Mouse (Mus musculus) olfactory bulb, adult 2 months (tissue): ENCODE measurements around the gene A230072I06Rik. TPM values are rescaled to one million over a fixed set of nuclear protein-coding genes. Genes with fewer than 3 reads are reported as not detected.

ENCODE experiments used
- H3K27ac ChIP-seq: fragments of 200-500 bp; 2 replicates; pipeline ENCODE4 v1.5.1; 2012; ENCODE audit warnings: low read depth, low read length; ENCODE audit not compliant: insufficient read depth
- H3K4me1 ChIP-seq: fragments of 200-500 bp; 2 replicates; pipeline ENCODE4 v1.6.1; 2012; ENCODE audit warnings: low read length; ENCODE audit not compliant: control insufficient read depth, insufficient read depth
- H3K4me3 ChIP-seq: fragments of 200-500 bp; 2 replicates; pipeline ENCODE4 v1.5.1; 2012; ENCODE audit warnings: mild to moderate bottlenecking, low read depth, low read length, moderate library complexity; ENCODE audit not compliant: insufficient read depth
- CTCF ChIP-seq: fragments of 200-500 bp; IDR thresholded peaks from 2 replicates; pipeline ENCODE4 v1.5.1; 2012; ENCODE audit warnings: low read depth, mild to moderate bottlenecking, low read length, moderate library complexity; ENCODE audit not compliant: insufficient read depth
- POLR2A ChIP-seq: fragments of 200-500 bp; IDR thresholded peaks from 2 replicates; pipeline ENCODE4 v1.6.1; 2012; ENCODE audit warnings: mild to moderate bottlenecking, low read depth, low read length, moderate library complexity; ENCODE audit not compliant: insufficient read depth
- WGBS: fragments of 180-500 bp; shearing (Covaris S2); methylation state at CpG from one replicate; pipeline ENCODE4 v1.1.7; 2018; 5-methylcytosine and 5-hydroxymethylcytosine counted together
- polyA plus RNA-seq: library from polyadenylated mRNA; stranded (reverse); fragments of >200 nt; gene quantifications from 2 replicates; pipeline ENCODE4 v1.2.4, GENCODE M21; 2012; ENCODE audit warnings: low replicate concordance; ENCODE audit not compliant: missing spikeins, insufficient read depth, insufficient read length

A230072I06Rik gene
- polyA plus RNA-seq, 1 experiment, result not detected

GRCm38 (mm10) chr8:12315177-12315576, 36.6 kb downstream of the A230072I06Rik start:
- no peak overlapping the region for H3K4me3 ChIP-seq
- 51% methylated on average over 5 of the region's 5 CpGs for WGBS
- no peak overlapping the region for H3K27ac ChIP-seq
- TF ChIP-seq CTCF, result no peak
- TF ChIP-seq POLR2A, result no peak
- peaks cover 23% of the 10 kb centered on the region for H3K4me1 ChIP-seq

DNA sequence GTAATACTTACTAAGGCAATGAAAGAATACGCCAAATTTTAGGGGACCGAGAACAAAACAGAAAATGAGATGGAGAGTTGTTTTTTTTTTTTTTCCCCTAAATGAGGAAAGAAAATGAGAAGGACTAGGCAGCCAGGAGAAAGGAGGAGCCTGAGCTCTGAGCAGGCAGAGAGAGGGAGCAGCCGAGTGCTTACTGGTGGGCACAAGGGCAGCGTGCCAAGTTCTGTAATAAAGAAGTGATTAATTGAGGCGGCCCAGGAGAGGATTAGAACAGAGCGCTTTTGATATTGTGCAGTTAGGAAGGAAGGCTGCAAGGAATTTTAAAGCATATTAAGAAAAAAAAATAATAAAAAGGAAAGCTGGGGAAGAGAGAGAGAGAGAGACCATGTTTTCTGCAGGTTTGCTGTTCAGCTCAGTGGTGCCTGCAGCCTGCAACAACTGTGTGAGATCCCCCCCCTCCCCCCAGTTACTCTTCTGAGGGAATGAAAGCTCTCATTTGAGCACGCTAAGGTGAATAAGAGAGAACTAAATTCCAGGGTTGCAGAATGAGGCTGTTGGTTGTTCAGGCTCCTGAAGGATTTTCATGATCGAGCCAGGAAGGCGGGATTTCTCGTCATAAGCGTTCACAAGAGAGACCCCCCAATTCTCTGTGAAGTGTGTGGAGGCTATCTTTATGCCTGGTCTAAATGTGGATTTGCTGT, 41.3 kb downstream of the A230072I06Rik start:
- peak overlapping the region; percentile 54 for H3K27ac ChIP-seq
- peaks cover 25% of the 10 kb centered on the region for H3K4me1 ChIP-seq
- TF ChIP-seq CTCF (no peak), POLR2A (no peak)
- H3K4me3 ChIP-seq, result no peak overlapping the region
- WGBS, result 27% methylated on average over 11 of the region's 11 CpGs

GRCm38 (mm10) chr8:12322071-12322470, 43.5 kb downstream of the A230072I06Rik start:
- Histone ChIP-seq H3K27ac (no peak overlapping the region), H3K4me3 (no peak overlapping the region), H3K4me1 (peaks cover 30% of the 10 kb centered on the region)
- WGBS, result 81% methylated on average over 6 of the region's 6 CpGs
- TF ChIP-seq CTCF, result no peak
- no peak for TF ChIP-seq POLR2A

- H3K4me1 ChIP-seq, result peaks cover 39% of the 10 kb centered on the region
- 70% methylated on average over 3 of the region's 3 CpGs for WGBS
- H3K4me3 ChIP-seq, result no peak overlapping the region
- TF ChIP-seq POLR2A (no peak), CTCF (no peak)
- H3K27ac ChIP-seq, result no peak overlapping the region
Measured at GRCm38 (mm10) chr8:12323238-12323637, 44.6 kb downstream of the A230072I06Rik start.

- Histone ChIP-seq H3K4me1 (peaks cover 39% of the 10 kb centered on the region), H3K27ac (no peak overlapping the region), H3K4me3 (no peak overlapping the region)
- WGBS, result 63% methylated on average over 10 of the region's 10 CpGs
- TF ChIP-seq CTCF (no peak), POLR2A (no peak)
Measured at GRCm38 (mm10) chr8:12324561-12324960, 45.9 kb downstream of the A230072I06Rik start.

GRCm38 (mm10) chr8:12324991-12325601, 46.5 kb downstream of the A230072I06Rik start:
- Histone ChIP-seq H3K27ac (0 out of 2 replicates have a peak overlapping the region, but pooled peaks have one; percentile 41), H3K4me3 (no peak overlapping the region), H3K4me1 (peaks cover 37% of the 10 kb centered on the region)
- 39% methylated on average over 16 of the region's 16 CpGs for WGBS
- no peak for TF ChIP-seq CTCF
- TF ChIP-seq POLR2A, result no peak

DNA sequence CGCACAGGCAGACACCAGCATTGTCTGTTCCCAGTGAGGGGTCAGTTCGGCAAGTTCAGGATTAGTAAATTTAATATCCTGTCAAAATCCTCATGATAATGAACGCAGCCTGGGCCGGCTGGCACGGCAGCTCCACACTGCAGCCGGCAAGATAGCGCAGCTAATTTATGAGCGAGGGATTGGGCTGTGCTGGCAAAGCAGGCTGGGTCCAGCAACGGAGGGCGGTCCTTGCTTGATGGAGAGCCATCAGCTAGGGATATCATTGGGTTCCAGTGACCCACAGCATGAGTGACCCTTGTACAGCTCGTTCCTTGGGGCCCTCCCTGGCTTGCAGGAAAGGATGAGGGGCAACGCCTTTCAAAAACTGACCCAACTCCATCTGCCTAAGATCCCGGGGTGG, 48.6 kb downstream of the A230072I06Rik start:
- no peak overlapping the region for H3K4me3 ChIP-seq
- no peak overlapping the region for H3K27ac ChIP-seq

GRCm38 (mm10) chr8:12327707-12328471, 49.3 kb downstream of the A230072I06Rik start:
- Histone ChIP-seq H3K27ac (no peak overlapping the region), H3K4me1 (peaks cover 46% of the 10 kb centered on the region), H3K4me3 (no peak overlapping the region)
- WGBS, result 63% methylated on average over 21 of the region's 21 CpGs
- TF ChIP-seq CTCF (no peak), POLR2A (no peak)

More for the DNA sequence above, 48.6 kb downstream of the A230072I06Rik start:
- peaks cover 46% of the 10 kb centered on the region for H3K4me1 ChIP-seq
- 63% methylated on average over 13 of the region's 13 CpGs for WGBS
- no peak for TF ChIP-seq CTCF
- TF ChIP-seq POLR2A, result no peak

DNA sequence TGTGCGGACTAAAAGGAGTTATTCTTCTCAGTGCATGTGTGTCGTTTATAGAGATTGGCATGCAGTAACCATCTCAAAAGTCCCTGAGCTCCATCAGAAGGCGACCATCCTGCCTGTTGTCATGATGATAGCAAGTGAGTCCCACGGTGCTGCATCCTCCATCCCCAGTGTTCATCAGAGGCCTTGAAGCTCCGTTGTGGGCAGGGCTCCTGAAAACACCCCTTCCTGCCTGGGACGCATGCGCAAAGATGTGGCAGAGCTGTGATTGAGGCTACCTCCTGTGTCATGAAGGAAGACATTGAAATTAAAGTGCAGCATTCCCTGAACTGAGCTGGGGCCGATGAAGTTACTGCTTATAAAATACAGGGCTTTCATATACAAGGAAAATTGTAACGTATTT, 49.9 kb downstream of the A230072I06Rik start:
- no peak overlapping the region for H3K4me3 ChIP-seq
- peaks cover 43% of the 10 kb centered on the region for H3K4me1 ChIP-seq
- no peak overlapping the region for H3K27ac ChIP-seq
- no peak for TF ChIP-seq CTCF
- no peak for TF ChIP-seq POLR2A
- WGBS, result 69% methylated on average over 9 of the region's 9 CpGs
